Mouse (Mus musculus): Measurements from ENCODE around the gene Fam118a. TPM values are rescaled to one million over a fixed set of nuclear protein-coding genes. Genes with fewer than 3 reads are reported as not detected.

The Fam118a gene
- polyA plus RNA-seq, 1 experiment = 21.4 TPM

GRCm38 (mm10) chr15:85063421-85063820, 34.7 kb downstream of the Fam118a start:
- WGBS = 89% methylated on average over 2 of the region's 2 CpGs
- TF ChIP-seq CTCF (IDR thresholded peaks at IDR 0.05; ENCODE audit: extremely low read depth, insufficient read length, insufficient replicate concordance, low read depth, low read length) (no peak), POLR2A (IDR thresholded peaks at IDR 0.05; ENCODE audit: low read depth, low read length) (no peak)
- no peaks in the 10 kb centered on the region for H3K4me1 ChIP-seq (ENCODE audit: control insufficient read depth, insufficient read depth, insufficient read length, low read length)
- H3K27me3 ChIP-seq (ENCODE audit: control insufficient read depth, insufficient read depth, low read length) = no peaks in the 10 kb centered on the region
- H3K36me3 ChIP-seq (ENCODE audit: control insufficient read depth, insufficient read depth, low read length) = peaks cover 35% of the 10 kb centered on the region
- no peak overlapping the region for H3K27ac ChIP-seq (ENCODE audit: insufficient read depth, low read depth, low read length)
- H3K4me3 ChIP-seq (ENCODE audit: low read depth, low read length) = no peak overlapping the region

- TF ChIP-seq POLR2A (IDR thresholded peaks at IDR 0.05; ENCODE audit: low read depth, low read length) (no peak), CTCF (IDR thresholded peaks at IDR 0.05; ENCODE audit: extremely low read depth, insufficient read length, insufficient replicate concordance, low read depth, low read length) (no peak)
- WGBS = 7% methylated on average over 2 of the region's 2 CpGs
- H3K27ac ChIP-seq (ENCODE audit: insufficient read depth, low read depth, low read length) = no peak overlapping the region
Observed at GRCm38 (mm10) chr15:85070561-85070960, 41.8 kb downstream of the Fam118a start.

GRCm38 (mm10) chr15:85072651-85073050, 43.9 kb downstream of the Fam118a start:
- H3K4me1 ChIP-seq (ENCODE audit: control insufficient read depth, insufficient read depth, insufficient read length, low read length) = peaks cover 2% of the 10 kb centered on the region; the same call in 1 of the 2 replicates
- H3K36me3 ChIP-seq (ENCODE audit: control insufficient read depth, insufficient read depth, low read length) = no peaks in the 10 kb centered on the region
- H3K27ac ChIP-seq (ENCODE audit: insufficient read depth, low read depth, low read length) = no peak overlapping the region
- no peaks in the 10 kb centered on the region for H3K27me3 ChIP-seq (ENCODE audit: control insufficient read depth, insufficient read depth, low read length)
- 97% methylated on average over 2 of the region's 2 CpGs for WGBS
- no peak for TF ChIP-seq POLR2A (IDR thresholded peaks at IDR 0.05; ENCODE audit: low read depth, low read length)
- no peak for TF ChIP-seq CTCF (IDR thresholded peaks at IDR 0.05; ENCODE audit: extremely low read depth, insufficient read length, insufficient replicate concordance, low read depth, low read length)
- H3K4me3 ChIP-seq (ENCODE audit: low read depth, low read length) = no peak overlapping the region

More at GRCm38 (mm10) chr15:85070561-85070960, 41.8 kb downstream of the Fam118a start:
- Histone ChIP-seq H3K36me3 (ENCODE audit: control insufficient read depth, insufficient read depth, low read length) (no peaks in the 10 kb centered on the region), H3K4me3 (ENCODE audit: low read depth, low read length) (no peak overlapping the region), H3K4me1 (ENCODE audit: control insufficient read depth, insufficient read depth, insufficient read length, low read length) (peaks cover 2% of the 10 kb centered on the region; the same call in 1 of the 2 replicates), H3K27me3 (ENCODE audit: control insufficient read depth, insufficient read depth, low read length) (no peaks in the 10 kb centered on the region)

- no peak overlapping the region for H3K27ac ChIP-seq (ENCODE audit: insufficient read depth, low read depth, low read length)
Observed at GRCm38 (mm10) chr15:85085641-85086040, 56.9 kb downstream of the Fam118a start.

More at GRCm38 (mm10) chr15:85085641-85086040, 56.9 kb downstream of the Fam118a start:
- Histone ChIP-seq H3K36me3 (ENCODE audit: control insufficient read depth, insufficient read depth, low read length) (no peaks in the 10 kb centered on the region), H3K4me1 (ENCODE audit: control insufficient read depth, insufficient read depth, insufficient read length, low read length) (no peaks in the 10 kb centered on the region), H3K27me3 (ENCODE audit: control insufficient read depth, insufficient read depth, low read length) (no peaks in the 10 kb centered on the region; the same call in 1 of the 2 replicates), H3K4me3 (ENCODE audit: low read depth, low read length) (no peak overlapping the region)
- TF ChIP-seq CTCF (IDR thresholded peaks at IDR 0.05; ENCODE audit: extremely low read depth, insufficient read length, insufficient replicate concordance, low read depth, low read length) = no peak
- no peak for TF ChIP-seq POLR2A (IDR thresholded peaks at IDR 0.05; ENCODE audit: low read depth, low read length)
- 63% methylated on average over 1 of the region's 1 CpGs for WGBS

Other genes with a start within 250 kb of the Fam118a start
- gene Phf21b, start 172.9 kb upstream of the Fam118a start, polyA plus RNA-seq (2012; rRNA removed) = 2.1 and 5.1 TPM in 2 replicates
- gene Gm29666, start 108.9 kb upstream of the Fam118a start, polyA plus RNA-seq (2012; rRNA removed) = 0.05 and 0.09 TPM in 2 replicates
- gene Nup50, start 105.5 kb upstream of the Fam118a start, polyA plus RNA-seq (2012; rRNA removed) = 3.7 and 7.3 TPM in 2 replicates
- 7.9 and 14.3 TPM in 2 replicates for gene 5031439G07Rik, start 40.4 kb upstream of the Fam118a start, polyA plus RNA-seq (2012; rRNA removed)
- gene Upk3a, start 11.8 kb upstream of the Fam118a start, polyA plus RNA-seq (2012; rRNA removed) = 3.9 and 6.3 TPM in 2 replicates
- not detected in 2 replicates for gene Smc1b, start 103.0 kb downstream of the Fam118a start, polyA plus RNA-seq (2012; rRNA removed)
- gene Ribc2, start 103.1 kb downstream of the Fam118a start, polyA plus RNA-seq (2012; rRNA removed) = not detected in 2 replicates
- gene Fbln1, start 177.0 kb downstream of the Fam118a start, polyA plus RNA-seq (2012; rRNA removed) = 139 and 456 TPM in 2 replicates

All from small intestine, adult 2 months (tissue).